Mouse (Mus musculus) ovary, postnatal 14 days (tissue): Measurements from ENCODE around the gene 4922502D21Rik.
"Not testable (repeated sequence)": the region's sequence is repeated elsewhere in the genome, so short reads cannot be mapped to it uniquely, and the experiment has no call there.

Source experiments
- DNase-seq: peaks from one replicate; pipeline ENCODE4 v3.0.0; 2022; ENCODE audit warnings: low spot score

4922502D21Rik gene

DNA sequence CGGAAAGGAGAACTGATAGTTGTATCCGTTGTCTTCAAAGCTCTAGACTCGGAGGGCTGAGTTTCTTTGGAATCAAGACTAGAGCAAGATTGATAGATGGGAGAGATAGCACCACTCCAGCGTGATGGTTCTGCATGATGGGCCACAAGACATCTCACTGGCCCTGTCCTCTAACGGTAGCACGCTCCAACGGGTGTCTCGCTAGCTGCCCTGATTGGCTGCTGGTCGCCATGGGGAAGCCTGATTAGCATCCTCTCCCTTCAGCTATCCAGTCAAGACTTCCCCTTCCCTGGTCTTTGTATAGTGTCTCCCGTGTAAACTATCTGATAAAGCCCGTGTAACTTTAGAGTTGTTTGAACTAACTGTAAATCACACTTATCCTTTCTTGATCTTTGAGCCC, at the start of gene 4922502D21Rik:
Gene 4922502D21Rik (minus strand): TSS at position 187 of the 400 bp plus-strand sequence.
- DNase-seq: no peak

DNA sequence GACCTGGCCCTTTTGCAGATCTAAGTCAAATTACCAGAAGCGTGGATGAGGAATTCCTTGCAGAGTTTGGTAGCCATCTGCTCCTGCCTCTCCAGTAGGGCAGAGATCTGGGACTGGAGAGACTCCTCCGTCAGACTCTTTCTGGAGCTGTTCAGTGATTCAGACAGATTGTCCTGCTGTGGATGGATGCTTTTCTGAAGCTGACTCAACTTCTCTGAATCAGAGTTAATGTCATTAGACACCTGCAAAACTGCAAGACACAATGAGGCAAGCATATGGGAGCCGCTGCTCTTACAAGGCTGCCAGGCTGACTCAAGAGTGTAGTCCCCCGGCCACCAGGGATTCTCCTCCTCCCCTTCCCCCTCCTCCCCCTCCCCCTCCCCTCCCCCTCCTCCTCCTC, 48.9 kb upstream of the 4922502D21Rik start:
- no peak for DNase-seq

DNA sequence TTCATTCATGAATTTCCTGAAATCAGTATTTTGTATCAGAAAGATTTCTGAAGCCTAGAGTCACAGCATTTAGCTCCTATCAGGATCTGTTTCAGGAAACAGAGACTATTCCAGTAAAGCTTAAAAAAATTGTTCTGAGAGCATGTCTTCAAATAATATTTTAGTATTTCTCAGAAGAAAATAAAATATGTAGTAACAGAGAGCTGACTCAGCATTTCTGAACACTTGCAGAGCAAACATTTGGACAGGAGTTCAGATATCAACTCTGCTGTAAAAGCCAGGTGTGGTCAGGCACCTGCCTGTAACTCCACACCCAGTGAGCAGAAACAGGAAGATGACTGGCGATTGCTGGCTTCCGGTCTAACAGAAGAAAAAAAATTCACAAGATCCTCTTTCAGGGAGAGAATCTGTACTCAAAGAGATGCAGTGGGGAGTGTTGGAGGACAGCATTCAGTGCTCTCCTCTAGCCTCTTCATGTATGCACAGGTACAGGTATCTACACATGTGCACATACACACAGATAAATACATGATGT, 43.4 kb upstream of the 4922502D21Rik start:
- DNase-seq: no peak

DNA sequence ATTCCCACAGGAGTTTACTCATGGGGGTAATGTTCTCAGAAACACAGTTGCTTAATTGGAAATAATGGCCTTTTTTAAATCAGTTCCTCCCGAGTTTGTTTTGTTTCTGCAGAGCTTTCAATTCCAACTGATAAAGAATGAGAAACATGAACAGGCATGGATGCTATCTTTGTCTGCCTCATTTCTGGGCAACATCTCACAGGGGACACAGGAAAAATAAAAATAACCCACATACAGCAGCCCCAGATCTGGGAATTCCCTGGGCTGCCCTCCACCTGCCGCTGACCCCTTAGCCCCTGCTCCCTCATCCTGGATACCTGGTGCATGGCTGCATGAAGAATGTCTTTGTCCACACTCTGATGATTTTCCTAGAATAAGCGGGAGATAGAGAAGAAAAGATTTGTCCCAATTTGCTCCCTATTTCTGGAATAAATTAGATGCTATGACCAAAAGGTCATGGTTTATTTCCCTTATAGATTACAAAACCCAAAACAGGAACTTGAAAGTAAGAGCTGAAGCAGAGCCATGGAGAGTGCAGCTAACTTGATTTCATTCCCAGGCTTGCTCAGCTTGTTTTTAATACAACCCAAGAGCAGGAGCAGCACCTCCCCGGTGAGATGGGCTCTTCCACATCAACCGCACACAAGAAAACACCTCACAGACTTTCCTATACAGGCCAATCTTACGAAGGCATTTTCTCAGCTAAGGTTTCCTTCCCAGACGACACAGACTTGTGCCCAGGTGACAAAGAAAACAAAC, 38.0 kb upstream of the 4922502D21Rik start:
- DNase-seq: no peak

DNA sequence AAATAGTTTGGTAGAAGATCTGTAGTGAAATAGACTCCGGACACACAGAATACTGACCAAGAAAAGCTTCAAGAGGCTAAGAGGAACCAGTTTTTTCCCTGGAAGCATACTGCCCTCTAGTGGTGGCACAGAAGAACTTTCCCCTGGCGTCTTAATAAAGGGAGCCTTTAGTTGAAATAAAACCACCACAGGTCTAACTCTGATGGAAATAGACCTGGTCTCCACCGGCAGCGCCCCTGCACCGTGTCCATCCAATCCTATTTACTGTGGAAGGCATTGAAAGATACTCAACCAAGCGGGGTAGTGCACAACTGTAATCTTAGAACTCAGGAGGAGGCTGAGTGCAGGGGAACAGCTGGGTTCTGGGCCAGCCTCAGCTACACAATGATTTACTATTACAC, 34.4 kb upstream of the 4922502D21Rik start:
- DNase-seq: peak; percentile 51

DNA sequence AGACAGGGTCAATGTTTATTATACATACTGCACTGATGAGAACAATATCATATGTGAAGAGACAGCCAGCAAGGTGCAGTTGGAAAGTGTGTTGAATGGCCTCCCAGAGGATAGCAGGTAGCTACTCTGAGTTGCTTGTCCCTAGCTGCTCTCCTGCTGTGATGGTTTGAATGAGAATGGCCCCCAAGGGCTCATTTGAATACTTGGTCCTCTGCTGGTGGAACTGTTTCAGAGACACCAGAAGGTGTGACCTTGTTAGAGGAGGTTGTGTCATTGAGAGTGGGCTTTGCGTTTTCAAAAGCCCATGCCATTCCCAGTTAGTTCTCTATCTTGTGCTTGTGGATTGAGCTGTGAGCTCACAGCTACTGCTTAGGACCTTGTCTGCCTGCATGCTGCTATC, 32.3 kb upstream of the 4922502D21Rik start:
- no peak for DNase-seq

DNA sequence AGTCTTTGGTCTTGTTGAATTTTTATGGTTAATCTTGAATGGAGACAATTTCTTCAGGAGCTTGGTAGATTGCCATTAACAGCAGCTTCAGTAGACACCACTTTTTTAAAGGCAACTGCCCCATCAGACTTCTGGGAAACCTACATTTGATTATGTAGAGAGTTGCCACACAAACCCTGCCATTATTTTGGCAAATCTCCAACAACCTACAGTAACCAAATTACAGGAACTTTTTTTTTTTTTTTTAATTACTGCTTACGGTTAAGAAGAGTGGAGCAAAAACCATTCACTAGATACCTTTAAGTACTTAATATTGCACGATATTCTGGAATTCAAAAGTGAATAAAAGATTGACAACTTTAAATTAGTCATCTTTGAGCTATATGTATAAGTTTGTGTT, 27.9 kb upstream of the 4922502D21Rik start:
- no peak for DNase-seq

DNA sequence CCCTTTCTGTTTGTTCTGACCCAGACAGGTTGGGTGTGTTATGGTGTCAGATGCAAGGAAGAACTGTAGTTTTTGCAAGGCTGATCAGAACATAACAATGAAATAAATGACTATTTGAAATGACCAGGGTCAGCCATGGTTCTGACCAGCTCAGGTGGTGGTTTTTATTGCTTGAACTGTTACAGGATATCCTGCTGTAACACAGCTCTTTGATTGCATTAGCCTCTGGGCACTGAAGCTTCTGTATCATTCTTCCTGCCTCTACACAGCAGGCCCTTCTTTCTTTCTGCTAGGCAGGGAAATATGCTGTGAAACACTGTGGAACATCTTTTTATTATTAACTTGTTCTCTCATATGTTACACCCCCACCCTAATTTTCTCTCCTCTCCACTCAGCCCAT, 24.8 kb upstream of the 4922502D21Rik start:
- DNase-seq: no peak

DNA sequence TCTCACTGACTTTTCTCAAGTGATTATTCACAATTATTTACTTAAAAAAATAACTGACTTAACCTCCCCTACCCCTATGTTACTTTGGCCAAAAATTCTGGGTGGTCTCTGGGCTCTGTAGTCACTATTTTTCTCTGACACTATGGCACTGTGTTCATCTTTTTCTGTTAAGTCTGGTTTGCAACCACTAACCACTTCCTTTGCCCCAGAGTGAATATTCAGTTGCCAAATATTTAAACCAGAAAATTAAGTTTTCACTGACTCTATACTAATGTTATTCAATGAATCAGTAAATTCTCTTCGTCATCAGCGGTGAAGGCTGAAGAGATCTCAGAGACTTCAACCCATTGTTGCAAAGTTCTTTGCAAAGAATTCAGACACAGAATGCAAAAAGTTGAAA, 24.2 kb upstream of the 4922502D21Rik start:
- DNase-seq: no peak

DNA sequence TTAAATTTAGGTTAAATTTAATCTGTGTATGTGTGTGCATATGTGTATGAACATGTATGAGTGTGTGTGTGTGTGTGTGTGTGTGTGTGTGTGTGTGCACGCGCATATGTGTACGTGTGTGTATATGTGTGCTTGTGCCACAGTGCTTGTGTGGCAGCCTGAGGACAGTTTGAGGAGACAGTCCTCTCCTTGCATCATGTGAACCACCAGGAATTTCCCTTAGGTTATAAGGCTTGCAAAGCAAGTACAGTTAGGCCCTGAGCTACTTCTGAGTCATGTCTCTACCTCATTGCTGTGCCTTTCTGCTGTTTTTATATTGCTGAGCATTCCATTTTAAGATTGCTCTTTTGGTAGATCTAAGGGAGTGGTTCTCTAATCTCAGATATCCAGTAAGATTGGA, 19.5 kb upstream of the 4922502D21Rik start:
- no peak for DNase-seq

DNA sequence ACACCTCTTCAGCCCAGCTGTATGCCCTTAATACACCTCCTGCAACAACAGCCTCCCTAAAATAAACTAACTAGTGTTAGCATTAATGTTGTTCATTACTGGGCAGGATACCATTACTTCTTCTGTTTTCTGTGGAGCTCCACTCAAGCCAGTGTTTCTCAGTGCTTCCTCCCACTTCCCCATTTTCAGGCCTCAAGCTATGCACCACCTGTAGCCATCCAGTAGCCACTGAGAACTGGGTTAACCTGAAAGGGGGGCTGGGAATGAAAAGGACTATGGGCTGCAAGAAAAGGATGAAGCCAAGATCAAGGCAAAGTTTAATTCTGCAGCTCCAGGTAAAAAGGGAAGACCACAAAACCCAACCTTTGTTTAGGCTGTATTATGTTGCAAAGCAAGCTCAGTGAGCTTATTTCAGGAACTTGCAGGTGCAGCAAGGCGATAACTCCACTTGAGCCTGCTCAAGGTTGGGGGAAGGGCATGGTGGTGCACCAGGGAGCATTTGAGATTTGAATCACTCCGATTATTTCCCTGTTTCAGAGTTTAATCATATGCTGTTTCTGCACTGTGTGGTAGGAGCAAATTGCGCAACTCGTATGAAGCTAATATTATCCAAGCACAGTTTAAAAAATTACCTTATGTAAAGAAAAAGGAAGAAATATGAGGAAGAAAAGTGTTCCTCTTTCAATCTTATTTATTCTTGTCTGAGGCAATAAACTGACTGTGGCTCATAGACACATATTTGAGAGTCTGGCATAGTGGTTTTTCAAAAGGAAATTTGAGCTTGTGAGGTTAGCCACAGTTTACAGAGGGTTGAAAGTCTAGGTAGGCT, 18.1 kb upstream of the 4922502D21Rik start:
- no peak for DNase-seq

DNA sequence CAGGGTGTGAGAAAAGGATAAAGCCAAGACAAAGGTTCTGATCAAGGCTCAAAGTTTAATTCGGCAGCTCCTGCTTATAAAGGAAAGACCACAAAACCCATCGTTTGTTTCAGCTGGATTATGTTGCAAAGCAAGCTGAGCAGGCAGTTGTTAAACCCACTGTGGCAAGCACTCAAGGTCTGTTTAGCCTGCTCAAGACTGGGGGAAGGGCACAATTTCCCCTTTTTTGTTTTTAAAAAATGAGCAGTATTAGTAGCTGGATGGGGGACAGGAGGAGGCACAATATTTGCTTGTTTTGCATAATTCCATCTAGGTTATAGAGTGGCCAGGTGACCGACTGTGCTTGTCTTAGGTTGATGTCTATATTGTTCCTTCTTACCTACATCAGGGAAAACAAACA, 12.8 kb upstream of the 4922502D21Rik start:
- no peak for DNase-seq

DNA sequence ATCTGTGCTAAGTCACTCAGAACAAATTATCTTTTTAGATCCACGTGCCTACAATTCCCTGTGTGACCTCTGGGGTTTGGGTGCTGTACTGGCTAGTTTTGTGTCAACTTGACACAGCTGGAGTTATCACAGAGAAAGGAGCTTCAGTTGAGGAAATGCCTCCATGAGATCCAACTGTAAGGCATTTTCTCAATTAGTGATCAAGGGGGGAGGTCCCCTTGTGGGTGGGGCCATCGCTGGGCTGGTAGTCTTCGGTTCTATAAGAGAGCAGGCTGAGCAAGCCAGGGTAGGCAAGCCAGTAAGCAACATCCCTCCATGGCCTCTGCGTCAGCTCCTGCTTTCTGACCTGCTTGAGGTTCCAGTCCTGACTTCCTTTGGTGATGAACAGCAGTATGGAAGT, 10.8 kb upstream of the 4922502D21Rik start, which contains the start of gene Clec12a:
Gene Clec12a (plus strand): TSS at position 301 of the 400 bp plus-strand sequence.
- not testable (repeated sequence) for DNase-seq

DNA sequence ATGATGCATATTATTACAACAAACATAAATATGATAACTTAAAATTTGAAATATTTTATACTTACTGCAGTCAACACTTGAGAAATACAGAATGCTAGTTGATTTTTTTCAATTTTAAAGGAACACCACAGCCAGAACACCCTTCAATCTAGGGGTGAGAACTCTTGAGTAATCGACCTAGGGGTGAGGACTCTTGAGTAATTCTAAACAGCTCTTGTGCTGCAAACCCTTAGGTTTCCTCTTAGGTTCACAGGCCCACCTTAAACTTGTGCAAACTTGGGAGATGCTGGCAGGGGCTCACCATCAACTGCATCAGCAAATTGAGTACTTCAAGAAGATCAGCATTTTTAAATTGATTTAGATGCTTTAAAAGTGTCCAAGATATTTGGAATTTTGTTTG, 6.2 kb upstream of the 4922502D21Rik start:
- DNase-seq: no peak

DNA sequence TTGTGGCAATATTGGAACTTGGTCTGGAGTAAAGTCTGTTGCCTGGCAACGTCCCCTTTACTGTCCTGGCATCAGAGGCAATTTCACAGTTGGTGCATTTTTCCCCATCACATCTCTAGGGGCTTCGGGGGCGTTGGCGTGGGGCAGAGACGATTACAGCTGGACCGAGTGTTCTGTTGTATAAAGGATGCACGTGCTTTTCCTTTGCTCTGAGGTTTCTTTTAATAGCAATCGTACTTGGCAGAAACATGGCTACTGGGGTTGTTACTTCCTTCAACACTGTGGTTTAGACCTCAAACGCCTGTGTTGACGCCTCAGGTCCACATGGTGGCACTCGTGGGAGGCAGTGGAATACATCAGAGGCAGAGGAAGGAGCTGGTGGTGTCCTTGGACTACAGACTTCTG, 2.1 kb upstream of the 4922502D21Rik start:
- peak; percentile 9 for DNase-seq

DNA sequence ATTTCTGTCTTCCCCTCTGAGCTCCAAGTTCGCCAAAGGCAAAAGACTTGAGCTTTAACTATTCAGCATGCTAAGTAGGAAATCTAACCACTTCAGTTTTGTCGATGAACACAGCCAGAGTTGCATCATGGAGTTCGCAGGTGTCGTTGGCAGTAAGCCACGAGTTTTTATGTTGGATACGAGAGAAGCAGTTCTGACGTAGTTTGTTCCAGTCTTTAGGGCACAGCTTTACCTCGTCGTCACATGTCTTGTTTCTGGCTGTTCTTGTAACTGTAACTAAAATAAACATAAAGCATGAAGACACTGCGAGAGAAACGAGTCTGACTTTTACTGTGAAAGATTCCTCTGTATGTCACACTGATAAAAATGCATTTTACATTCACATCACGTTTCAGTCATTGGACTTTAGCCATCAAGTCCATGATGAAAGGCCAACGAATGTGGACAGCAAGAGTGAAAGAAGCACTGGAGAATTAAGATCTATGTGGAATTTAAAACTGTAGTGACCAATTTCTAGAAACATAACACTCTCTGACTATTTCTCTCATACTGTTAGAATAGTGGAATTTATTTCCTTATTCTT, 4.9 kb downstream of the 4922502D21Rik start:
- no peak for DNase-seq

DNA sequence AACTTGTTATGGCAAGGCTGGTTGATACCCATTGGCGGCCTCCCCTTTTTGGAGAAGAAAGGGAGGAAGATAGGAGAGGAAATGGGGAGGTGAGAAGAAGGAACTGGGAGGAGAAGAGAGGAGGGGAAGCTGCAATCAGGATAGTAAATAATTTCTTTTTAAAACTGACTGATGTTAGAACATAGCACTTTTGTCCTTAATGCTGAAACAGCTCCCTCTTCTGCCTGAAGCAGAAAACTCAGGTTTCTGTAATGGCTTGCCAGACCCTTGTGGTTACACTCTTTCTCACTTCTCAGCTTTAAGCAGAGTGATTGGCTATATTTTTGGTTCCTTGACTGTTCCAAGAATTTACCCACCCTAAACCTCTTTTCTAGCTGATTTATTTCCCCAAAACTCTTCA, 5.6 kb downstream of the 4922502D21Rik start:
- DNase-seq: no peak

DNA sequence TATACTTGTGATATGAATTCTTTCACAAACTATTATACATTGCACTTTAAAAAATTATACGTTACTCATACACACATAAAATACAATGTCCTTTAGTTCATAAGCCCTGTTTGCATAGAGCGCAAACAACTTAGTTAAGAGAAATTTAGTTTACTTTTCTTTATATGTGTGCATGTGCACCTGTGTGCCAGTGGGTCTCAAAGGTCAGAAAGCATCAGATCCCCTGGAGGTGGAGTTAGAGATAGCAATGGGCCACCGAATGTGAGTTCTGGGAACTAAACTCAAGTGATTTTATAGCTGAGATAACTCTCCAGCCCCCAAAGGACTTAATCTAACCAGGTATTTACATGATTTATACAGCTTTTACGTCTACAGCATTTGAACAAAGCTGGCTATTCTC, 12.3 kb downstream of the 4922502D21Rik start:
- no peak for DNase-seq

DNA sequence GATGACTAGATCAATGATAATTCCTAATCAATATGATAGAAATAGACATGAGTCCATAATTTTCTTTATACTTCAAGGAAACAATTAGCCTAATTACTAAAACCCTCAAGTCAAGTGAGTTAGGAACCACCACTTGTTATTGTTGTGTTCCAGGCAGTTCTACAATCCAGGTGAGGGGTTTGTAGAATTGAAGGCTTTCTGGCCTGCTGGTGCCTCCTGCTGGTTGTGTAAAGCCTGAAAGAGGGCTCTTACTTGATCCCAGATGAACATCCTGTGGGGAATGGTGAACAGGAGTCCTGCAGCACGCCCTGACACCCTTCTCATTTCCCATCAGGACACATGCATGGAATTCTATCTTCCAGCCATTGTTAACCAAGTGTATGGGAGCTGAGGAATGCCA, 13.2 kb downstream of the 4922502D21Rik start:
- no peak for DNase-seq

DNA sequence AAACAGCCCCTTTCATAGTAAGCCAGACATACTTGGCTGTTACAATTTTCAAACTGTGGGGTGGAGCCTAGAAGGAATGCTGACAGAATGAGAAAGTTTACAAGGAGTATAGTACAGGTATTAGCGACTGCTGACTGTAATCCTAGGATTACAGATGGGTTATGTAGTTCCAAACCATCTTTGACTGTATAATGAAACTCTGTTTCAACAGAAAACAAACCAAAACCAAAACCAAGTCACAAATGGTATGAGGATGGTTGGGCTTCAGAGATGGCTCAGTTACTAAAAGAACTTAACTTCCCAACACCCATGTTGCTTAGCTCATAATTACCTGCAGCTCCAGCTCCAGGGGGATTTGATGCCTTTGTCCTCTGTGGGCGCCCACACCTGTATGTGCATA, 15.1 kb downstream of the 4922502D21Rik start:
- DNase-seq: no peak

DNA sequence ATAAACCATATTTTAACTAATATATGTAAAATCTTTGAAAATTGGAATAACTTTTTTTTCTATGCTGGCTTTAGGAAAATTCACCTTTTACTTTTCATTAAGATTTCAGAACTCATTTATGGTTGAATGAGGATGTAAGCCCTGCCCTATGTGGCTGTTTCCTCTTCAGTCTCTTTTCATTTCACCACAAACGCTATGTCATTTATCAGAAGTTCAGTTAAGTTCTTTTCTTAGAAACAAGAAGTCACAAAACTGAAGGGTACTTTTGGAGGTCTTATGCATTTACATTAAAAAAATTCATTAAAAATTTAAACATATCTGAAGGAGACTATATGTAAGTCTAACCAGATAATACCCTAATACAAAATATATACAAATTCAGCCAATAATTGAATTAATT, 15.9 kb downstream of the 4922502D21Rik start:
- no peak for DNase-seq

DNA sequence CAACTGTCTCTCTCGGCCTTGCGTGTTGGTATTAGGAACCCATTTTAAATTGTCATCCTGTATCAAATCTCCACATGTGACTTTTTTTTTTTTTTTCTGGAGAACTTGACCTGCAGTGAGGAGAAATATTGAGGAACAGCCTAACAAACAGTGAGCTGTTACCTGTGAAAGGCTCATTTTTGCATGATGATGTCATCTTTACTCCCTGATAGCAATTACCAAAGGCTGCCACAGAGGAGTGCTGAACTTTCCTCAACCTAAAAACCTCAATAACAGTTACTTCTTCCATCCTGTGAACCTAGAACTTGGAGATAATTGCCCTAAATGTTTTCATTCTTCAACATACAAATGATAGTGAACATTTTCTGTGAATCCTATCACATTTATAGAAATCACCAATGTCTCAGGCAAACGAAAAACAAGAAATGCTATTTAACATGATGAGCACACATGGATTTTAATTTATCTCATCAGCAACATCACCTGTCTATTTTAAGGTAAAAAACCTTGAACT, 16.9 kb downstream of the 4922502D21Rik start:
- no peak for DNase-seq
